Mouse (Mus musculus) retina, postnatal 7 days (tissue): ENCODE results near the gene Lcn3.
"Not testable (repeated sequence)": the region's sequence is repeated elsewhere in the genome, so short reads cannot be mapped to it uniquely, and the experiment has no call there.

Source experiments
- DNase-seq: peaks from one replicate; pipeline ENCODE4 v3.0.0-alpha.2; 2012; ENCODE audit warnings: low read depth, low spot score

Lcn3 gene

DNA sequence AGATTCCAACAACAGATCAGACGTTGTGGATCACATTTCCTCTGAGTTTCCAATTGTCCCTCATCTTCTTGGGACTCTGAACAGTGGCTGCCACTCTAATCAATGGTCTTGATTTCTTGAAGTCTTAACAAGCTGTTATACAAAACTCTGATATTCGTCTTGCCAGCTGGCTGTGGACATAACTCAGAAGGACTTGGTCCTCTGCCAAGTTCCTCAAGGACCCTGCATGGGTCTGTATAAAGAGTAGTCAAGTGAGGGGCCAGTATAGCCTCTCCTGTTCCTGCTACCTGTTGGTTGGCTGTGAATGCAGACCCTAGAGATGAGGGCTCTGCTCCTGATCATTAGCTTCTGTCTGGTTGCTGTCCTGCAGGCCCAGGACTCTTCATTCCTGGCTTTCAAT lies at the start of gene Lcn3:
TSS of gene Lcn3 (plus strand) at position 301 of the 400 bp plus-strand sequence.
- no peak for DNase-seq

DNA sequence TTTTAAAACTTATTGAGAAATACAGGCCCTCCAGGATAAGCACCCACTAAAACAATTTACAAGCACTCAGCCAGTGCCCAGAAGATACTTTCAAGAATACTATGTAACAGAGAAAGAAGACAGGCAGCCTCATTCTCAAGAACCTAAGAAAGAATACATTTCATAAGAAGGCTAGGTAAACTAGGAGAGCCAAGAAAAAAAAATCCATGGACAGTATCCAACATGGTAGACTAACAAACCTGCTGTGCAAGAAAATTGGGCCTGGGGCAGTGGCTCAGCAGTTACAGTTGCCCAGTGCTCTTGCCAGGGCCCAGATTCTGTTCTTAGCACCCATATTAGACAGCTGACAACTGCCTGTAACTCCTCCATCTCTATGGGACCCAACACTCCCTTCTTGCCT lies 48.1 kb upstream of the Lcn3 start:
- DNase-seq: no peak

DNA sequence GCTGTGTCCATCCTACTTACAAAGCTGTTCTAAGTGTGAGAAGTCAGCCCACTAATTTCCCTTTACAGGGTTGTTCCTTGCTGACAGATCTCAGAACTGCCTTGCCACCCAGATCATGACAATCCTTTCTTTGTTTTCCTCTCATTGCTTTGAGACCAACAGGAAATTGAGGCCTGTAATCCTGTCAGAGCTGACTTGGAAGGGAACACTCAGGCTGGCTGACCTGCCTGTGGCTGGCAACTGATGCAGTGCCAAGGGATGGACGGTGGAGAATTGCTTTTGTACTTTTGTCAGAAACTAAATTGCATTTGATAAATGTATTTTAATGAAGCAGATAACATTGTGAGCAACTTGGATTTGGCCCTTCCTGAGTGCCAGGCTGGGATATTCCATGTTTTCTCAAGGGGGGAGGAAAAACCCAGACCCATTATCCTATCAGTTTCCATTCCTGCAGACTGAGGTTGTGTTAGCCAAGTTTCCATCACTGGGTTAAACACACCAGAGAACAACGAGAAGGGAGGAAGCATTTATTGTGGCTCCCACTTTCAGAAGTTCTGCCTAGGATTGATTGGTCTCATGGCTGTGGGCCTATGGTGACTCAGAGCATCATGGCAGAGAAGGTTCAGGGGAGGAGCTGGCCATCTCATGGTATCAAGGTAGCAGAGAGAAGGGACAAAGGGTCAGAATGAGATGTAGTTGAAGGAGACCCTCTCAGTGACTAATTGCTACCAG lies 32.0 kb upstream of the Lcn3 start:
- no peak for DNase-seq

DNA sequence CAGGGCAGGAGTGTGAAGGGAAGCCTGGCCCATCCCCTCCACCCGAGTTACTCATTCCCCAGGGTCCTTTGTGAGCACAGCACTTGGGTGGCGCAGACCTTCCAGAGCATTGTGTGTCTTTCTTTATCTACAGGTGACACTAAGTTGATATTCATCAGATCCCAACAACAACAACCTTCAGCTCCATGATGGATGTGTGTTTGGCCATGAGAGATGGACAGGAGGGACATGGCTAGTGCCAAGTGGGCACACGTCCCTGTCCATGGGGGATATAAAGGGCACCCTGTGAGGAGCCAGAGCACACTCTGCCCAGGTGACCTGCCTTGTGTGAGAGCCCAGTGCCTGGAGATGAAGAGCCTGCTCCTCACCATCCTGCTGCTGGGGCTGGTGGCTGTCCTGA lies 28.7 kb upstream of the Lcn3 start, which contains the start of gene Obp2b:
TSS of gene Obp2b (plus strand) at position 301 of the 400 bp plus-strand sequence.
- DNase-seq: not testable (repeated sequence)

DNA sequence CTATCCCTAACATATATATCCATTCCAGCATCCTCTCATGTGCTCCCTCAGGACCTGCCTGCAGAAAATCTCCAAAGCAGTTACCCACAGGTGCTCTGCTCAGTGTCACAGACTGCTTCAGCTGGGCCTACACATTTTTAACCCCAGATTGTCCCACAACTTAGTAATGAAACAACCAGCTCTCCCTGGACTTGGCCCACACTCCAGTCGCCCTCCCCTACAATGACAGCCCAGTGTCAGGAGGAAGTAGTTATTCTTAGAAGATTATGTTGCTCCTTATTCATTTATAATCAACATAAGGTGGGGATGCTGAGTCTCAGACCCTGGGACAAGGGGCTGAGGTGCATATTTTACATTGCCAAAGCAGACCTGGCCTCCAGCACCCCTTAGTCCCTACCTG lies 23.7 kb upstream of the Lcn3 start:
- DNase-seq: no peak

DNA sequence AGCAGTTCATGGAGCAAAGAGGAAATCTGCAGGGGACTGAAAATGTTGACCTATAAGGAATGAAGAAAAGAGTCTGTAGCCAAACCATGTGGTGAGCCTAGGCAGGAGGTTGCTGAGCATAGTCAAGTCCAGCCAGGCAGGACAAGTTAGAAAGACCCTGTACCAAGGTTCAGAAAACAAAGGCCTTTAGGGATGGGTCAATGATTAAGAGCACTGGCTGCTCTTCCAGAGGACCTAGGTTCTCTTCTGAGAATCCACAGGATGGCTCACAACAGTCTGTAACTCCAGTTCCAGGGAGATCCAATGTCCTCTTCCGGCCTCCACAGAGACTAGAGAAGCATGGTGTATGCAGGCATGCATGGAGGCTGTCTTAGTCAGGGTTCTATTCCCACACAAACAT lies 11.2 kb upstream of the Lcn3 start:
- DNase-seq: no peak

DNA sequence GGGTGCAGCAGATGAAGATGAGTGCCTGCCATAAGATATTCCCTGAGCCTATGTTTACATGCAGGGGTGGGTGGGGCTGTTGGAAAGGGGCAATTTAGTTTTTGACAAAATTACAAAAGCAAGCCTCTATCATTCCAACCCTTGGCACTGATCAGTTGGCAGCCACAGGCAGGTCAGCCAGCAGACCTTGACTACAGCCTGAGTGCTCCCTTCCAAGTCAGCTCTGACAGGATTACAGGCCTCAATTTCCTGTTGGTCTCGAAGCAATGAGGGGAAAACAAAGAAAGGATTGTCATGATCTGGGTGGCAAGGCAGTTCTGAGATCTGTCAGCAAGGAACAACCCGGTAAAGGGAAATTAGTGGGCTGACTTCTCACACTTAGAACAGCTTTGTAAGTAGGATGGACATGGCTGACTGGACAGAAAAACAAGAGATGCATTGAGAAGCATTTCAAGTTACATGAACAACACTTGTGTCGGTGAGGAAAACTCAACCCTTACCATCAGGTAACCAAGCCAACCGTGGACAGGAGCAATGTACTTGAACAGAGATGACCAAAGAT lies 7.2 kb upstream of the Lcn3 start:
- no peak for DNase-seq

DNA sequence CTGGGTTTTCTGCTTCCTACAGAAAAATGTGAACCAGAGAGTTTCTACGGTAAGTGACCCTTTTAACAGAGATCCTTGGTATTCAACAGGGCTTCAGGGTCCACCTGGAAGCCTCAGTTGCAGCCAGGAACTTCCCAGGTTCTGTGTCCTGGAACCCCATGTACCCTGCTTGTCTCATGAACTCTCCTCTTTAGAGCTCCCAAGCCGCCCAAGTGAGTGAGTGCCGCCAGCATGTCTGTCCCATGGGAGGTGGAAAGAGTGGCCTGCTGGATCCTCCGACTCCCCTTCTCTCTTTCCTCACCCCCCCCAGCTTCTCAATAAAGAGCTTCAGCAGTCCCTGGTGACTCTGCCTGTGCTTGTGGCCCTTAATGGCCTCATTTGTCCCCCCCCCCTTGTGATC lies 2.4 kb downstream of the Lcn3 start:
- DNase-seq: no peak

DNA sequence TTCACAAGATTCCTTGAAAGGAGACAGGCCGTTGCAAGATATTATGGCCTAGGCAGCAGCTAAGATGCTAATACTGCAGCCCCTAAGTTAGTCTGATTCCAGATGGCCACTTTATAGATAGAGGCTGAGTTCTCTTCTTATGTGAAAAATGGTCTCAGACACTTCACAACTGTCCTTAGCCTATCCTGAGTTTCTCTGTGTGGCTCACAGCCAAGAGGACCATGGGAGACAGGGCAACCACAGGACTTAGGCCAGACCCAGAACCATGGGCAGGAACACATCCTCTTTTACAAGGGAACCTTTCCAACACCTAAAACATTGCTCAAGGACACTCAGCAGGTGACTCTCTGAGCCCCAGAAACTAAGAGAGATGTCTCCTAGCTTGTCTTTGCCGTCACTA lies 8.1 kb downstream of the Lcn3 start:
- DNase-seq: no peak

DNA sequence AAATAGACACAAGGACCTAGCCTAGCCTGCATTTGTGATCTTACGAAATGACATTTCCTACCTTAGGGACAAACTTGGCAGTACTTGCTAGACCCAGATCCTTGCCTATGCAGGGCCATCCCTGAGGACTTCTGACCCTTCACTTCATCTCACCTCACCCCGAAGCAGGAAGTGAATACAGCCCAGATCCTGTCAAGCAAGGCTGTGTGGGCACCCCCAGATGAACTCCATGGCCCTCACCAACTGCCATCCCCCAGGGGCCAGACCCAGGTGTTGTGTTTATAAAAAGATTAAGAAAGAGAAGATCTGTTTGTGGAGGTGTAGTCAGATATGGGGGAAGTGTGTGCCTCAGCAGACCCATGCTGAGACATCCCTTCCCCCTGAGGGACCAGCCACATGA lies 9.3 kb downstream of the Lcn3 start:
- DNase-seq: no peak

DNA sequence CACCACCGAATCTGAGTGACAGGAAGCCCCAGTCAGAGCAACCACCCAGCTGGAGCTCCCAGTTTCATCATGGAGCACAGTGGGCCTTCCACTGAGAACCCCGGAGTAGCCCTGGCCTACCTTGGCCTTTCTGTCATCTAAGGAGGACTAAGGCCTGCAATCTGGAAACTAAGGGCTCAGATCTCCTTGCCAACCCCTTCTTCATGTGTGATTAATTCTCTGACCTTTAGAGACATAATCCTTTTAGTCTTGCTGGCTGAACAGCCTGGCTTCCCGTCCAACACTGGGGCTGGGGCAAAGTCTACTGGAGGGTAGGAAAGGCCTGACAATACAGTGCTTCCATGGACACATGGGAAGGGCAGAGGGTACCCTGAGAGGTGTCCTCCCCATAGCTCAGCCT lies 10.6 kb downstream of the Lcn3 start:
- no peak for DNase-seq

DNA sequence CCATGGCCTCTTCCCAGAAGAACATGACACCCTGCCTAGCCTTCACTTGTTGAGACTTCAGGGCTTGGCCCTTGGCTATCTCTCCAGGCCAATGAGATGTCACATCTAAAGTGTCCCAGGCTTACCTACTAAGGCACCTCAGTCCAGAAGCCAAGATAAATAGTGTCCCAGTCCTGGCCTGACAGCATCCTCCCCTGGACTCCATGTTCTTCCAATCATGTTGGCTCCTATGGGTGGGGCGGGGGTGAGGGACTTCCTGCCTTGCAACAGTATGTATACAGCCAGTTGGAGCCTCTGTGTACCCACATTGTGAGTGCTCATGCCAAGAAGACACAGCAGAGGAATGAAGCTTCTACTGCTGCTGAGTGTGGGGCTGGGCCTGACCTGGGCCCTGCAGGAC lies 11.3 kb downstream of the Lcn3 start, which contains the start of gene Lcn11:
TSS of gene Lcn11 (plus strand) at position 301 of the 400 bp plus-strand sequence.
- DNase-seq: no peak

DNA sequence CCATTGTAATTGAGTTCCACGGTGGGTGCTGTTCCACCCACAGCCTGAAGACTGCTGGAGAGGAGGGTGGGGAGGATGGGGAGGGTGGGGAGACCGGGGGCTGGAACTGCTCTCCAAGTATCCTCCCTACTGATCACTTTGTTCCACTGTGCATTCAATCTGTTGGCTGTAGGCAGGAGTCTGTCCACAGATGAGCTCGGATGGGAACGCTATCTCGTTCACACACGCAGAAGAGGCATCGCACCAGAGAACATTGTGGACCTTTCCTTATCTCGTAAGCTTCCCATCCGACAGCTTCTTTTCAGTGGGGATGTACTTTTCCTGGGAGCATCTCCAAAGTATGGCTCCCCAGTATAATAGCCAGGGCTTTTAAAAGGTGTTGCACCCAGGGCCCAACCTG lies 13.7 kb downstream of the Lcn3 start:
- no peak for DNase-seq

DNA sequence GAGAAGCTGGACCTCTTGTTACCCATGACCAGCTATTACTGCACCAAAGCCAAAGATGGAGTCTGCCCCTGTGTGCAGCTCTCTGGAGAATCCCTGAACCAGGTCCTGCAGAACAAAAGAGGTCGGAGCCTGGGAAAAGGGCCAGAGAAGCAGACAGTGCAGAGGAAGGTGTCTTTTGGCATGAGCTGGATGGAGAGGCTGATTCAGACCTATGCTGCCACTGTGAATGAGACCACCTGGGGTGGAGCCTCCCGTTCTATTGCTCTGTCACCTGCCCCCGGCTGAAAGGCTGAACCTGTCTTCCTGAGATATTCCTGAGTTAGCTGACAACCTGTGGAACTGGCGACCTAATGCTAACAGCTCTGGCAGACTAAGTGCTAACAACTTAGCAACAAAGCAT lies 15.6 kb downstream of the Lcn3 start:
- DNase-seq: no peak

DNA sequence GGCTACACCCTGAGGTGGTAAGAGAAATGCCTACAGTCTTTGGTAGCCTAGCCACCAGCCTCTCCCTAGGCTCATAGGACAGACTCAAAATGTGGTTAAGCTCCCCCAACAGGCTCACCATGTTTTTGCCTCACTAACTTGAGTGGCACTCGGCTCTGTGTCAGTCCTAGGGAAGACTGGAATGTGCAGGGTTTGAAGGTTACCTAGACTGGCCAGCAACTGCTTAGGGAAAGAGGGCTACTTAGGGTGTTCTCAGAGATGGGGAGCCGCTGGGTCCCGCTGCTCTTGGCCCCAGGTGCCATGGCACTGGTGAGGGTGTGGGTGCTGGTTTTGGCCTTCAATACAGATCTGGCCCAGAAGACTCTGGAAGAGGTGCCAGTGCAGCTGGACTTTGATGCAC lies 16.6 kb downstream of the Lcn3 start, which contains the start of gene Gm13539:
TSS of gene Gm13539 (plus strand) at position 301 of the 400 bp plus-strand sequence.
- no peak for DNase-seq

DNA sequence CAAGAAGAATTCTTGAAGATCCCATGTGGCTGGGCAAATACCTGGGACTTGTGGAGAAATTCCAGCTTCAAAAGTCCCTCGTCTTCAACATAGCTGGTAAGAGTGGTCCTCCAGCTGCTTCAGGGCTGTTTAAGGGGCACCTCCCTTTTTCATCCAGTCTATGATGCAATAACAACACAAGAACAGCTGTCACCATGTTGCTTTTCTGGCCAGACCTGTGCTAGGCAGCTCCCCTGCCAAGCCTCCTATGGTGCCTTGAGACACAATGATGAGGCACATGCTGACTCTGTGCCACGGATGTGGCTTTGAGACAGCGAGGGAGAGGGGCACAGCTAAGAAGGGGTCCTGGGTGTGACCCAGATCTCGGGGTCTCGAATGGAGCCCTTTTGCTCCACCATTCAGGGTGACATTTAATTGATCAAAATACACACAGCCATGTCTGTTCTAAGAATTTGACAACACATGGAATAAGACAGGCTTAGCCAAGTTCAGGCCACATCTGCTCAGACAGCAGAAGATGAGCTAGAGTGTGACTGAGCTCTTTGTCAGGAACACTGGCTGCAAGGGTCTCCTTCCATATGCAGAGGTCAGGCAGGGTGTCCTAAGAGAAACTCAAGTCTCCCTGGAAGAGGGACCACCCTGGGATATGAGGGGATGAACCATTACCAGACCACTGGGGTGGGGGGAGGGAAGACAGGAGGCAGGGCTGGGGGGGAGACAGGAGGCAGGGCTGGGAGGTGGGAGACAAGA lies 20.4 kb downstream of the Lcn3 start:
- DNase-seq: no peak

DNA sequence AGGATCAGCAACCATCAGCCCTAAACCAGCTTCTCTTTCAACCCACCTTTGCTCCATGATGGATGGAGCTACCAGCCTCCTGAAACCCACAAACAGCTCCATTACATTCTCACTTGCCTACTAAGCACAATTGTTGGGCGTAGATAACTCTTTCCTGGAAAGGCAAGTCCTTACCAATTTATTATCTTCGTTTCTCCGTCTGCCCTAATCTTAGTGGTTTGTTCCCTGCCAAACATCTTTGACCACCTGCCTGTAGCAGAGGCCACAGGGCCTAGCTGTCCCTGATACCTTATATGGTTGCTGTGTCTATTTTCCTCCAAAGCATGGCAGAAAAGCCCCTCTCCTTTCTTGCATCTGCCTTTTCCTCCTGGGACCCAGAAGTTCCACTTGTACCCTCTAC lies 23.7 kb downstream of the Lcn3 start:
- no peak for DNase-seq

DNA sequence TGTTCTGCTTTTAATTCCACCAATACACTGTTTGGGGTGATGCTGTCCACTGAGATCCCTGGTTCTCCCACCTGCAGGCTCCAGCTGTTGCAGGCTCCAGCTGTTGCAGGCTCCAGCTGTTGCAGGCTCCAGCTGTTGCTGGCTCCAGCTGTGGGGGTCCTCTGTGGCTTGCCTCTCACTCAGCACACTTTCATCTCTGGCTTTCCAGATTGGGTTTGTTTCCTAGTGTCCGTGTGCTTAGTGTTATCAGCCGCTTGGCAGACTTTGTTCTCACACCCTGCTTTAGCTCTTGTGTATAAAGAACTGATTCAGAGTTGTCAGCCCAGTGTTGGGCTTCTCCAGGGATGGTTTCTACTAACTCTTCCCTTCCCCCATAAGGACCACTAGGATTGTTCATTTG lies 32.3 kb downstream of the Lcn3 start:
- DNase-seq: no peak

DNA sequence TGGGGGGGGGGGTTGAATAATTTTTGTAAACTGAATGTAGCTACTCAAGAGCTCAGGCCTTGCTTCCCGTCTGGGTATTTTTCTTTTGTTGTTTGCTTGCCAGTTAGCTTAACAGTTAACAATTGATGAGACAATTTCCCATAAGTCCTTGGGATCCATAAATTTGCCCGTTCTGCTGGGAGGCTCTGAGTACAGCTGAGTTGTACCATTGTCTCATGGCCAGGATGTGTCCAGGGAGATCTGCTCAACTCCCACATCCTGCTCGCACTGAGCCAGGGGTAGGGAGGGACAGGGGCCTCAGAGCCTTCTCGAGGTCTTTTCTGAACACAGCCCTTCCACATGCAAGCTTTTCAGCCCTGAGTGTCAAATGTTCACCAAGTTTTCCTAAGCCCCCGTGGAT lies 32.7 kb downstream of the Lcn3 start:
- DNase-seq: no peak

DNA sequence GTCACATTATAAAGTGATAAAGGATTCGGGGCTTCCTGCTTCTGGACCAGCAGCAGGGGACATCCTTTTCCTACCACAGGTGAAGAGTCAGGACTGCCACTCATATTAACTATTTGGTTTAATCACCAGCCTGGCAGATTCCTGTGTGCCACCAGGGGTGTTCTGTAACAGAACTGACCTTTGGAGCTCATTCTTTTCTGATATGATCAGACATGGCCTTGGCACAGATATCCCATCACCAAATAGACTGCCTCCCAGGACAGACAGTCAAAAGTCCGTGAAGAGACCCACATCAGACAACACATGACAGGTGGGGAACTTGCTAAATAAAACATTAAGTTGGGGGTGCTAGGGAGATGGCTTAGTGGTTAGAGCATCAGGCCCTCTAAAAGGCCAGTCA lies 46.3 kb downstream of the Lcn3 start:
- no peak for DNase-seq

DNA sequence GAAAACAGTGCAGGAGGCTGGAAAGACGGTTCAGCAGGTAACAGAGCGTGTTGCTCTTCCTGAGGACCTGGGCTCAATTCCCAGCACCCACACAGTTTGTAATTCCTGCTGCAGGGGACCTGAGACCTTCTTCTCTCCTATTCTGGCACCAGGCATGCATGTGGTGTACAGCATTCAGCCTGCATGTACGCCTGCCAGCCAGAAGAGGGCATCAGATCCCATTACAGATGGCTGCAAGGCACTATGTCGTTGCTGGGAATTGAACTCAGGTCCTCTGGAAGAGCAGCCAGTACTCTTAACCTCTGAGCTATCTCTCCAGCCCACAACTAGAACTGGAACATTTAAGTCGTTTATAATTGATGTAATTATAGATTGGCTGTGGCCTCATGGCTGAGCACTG lies 48.0 kb downstream of the Lcn3 start:
- DNase-seq: no peak

DNA sequence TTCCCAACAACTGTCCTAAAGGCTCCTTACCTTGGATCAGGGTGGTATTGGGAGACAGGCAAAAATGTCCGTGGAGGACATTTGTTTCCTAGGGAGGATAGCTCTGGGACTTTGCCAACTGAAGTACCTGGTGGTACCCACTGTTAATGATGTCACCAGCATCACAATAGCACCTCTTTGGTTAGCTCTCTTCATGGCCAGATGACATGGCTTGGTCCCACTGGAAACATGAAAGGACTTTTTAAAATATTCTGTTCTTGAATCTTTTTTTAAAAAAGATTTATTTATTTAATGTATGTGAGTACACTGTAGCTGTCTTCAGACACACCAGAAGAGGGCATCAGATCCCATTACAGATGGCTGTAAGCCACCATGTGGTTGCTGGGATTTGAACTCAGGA lies 50.4 kb downstream of the Lcn3 start, which contains the start of gene Glt6d1:
TSS of gene Glt6d1 (minus strand) at position 101 of the 400 bp plus-strand sequence.
- not testable (repeated sequence) for DNase-seq
